Mouse (Mus musculus) ovary, postnatal 14 days (tissue): ENCODE data around the gene Zfp950.
A peak's percentile ranks its signal among the peaks of the same experiment; 100 is the strongest.
"Not testable (repeated sequence)": the region's sequence is repeated elsewhere in the genome, so short reads cannot be mapped to it uniquely, and the experiment has no call there.

Source experiments
- DNase-seq: peaks from one replicate; pipeline ENCODE4 v3.0.0; 2022; ENCODE audit warnings: low spot score

Gene Zfp950

DNA sequence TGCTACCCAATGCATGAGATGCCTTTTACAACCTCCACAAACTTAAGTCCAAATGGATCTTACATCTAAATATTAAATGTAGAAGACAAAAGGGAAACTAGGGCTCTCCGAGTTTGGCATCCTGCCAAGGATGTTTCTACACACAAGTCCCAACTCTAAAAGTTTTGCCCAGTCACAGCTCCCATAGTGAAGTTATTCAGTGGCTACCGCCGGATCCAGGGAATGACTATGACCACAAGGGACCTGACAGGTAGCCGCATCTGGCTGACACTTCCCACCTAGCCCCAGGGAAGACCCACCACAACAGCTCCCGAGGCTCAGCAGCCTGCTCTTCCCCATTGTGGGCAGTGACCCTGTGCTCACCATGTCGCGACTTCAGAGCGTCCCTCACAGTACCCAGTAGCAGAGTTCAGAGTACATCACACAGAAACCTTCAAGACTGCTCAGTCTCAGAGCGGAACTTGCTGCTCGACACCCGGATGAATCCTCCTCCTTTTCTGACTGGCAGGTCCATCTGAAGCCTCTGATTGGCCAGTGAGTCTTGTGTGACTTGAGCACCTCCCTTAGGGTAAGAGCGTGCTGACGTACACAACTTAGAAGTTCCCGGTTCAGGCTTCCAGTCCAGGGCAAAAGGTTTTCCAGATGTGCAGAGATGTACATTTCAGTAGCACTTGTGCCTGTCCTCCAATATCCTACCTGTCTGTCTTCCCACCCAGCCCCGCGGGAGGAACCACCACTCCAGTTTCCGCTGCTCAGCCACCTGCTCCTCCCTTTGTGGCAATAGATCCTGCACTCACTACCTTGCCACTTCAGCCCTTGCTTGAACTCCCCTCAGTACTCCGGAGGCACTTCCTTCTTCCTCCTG is at the start of gene Zfp950:
Gene Zfp950 (minus strand): TSS at position 499 of the 865 bp plus-strand sequence.
- DNase-seq: peak; percentile 61

DNA sequence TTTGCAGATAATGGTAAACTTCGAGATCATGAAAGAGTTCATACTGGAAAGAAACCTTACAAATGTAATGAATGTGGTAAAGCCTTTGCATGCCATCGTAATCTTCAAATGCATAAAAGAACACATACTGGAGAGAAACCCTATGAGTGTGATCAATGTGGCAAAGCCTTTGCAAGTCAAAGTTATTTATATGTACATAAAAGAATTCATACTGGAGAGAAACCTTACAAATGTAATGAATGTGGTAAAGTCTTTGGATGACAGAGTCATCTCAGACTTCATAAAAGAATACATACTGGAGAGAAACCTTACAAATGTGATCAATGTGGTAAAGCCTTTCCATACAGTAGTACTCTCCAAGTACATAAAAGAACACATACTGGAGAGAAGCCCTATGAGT is 43.0 kb upstream of the Zfp950 start, which contains the start of gene Gm6020:
Gene Gm6020 (plus strand): TSS at position 301 of the 400 bp plus-strand sequence.
- not testable (repeated sequence) for DNase-seq

GRCm38 (mm10) chr19:61175756-61176324 is 35.2 kb upstream of the Zfp950 start, which contains the start of gene Gm7102:
Gene Gm7102 (minus strand): TSS chr19:61176309.
- no peak for DNase-seq

GRCm38 (mm10) chr19:61151701-61152420 is 11.2 kb upstream of the Zfp950 start:
- DNase-seq: peak; percentile 9

GRCm38 (mm10) chr19:61151372-61151700 is 10.7 kb upstream of the Zfp950 start:
- DNase-seq: no peak

GRCm38 (mm10) chr19:61141299-61141698 is 659 bp upstream of the Zfp950 start:
- DNase-seq: no peak

DNA sequence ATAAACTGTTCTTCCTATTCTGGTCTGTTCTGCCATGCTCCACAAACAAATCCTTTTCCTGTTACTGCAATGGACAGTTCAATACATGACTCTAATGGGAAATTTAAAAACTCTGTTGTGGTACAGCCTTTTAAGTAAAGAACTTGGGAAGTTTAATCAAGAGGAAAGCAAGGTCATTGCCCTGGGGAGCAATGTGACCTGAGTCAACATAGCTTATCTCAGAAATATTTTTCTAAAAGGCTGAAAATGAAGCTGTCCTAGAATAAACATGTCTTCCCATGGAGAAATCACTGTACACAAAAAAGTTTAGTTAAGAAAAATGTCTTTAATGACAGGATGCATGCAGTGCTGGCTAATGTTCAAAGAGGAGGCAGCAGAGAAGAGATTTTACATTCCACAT is 2.0 kb downstream of the Zfp950 start:
- DNase-seq: no peak

DNA sequence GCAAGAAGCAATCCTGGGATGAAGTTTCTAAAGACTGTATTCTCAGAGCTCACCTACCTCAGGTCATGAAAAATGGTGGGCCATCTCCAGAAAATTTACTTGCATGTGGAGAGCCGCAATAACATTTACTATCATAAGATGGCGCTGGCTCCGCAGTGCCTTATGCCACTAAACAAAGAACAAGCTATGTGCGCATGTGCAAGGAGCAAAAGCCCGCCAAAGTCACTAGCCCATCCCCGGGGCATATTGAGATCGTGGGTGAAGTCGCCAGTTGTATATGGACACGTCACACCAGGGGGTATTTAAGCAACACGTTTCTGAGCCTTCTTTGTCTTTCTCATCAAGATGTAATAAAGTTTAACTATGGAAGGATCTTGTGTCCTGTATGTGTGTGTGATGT is 9.5 kb downstream of the Zfp950 start:
- DNase-seq: no peak

DNA sequence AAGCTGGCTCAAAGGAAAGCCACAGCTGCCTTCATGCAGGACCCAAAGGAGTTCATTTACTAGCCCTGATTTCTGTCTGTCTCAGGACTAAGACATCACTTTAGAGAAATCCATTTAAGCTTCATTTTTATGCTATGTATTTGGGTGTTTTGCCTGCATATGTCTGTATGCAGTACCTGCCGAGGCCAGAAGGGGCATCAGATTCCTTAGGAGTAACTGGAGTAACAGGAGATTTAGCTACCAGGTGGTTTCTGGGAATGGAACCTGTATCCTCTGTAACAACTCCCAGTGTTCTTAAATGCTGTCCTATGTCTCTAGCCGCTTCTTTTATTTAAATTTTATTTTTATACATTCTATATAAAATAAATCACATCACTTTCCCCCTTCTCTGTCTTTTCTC is 30.5 kb downstream of the Zfp950 start:
- DNase-seq: no peak

GRCm38 (mm10) chr19:61097764-61098163 is 42.9 kb downstream of the Zfp950 start:
- DNase-seq: peak; percentile 7

- DNase-seq: no peak
Observed at GRCm38 (mm10) chr19:61096776-61097175, 43.9 kb downstream of the Zfp950 start.

- no peak for DNase-seq
Observed at GRCm38 (mm10) chr19:61090541-61090940, 50.1 kb downstream of the Zfp950 start.

DNA sequence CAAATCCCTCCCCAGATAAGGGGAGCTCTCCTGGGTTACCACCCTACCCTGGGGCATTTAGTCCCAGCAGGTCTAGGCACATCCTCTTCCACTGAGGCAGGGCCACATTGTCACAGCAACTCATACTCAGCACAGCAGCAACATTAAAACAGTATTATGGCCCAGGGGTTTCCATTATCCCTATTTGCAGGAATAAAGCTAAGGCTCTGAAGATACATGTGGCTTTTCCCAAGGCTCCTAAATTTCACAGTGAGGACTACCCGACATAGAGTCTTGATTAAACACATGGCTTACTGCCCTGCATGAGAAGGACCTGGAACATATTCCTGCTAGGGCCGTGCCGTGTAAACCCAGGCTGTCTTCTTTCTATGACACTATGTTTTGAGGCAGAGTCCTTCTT is 51.6 kb downstream of the Zfp950 start:
- no peak for DNase-seq

DNA sequence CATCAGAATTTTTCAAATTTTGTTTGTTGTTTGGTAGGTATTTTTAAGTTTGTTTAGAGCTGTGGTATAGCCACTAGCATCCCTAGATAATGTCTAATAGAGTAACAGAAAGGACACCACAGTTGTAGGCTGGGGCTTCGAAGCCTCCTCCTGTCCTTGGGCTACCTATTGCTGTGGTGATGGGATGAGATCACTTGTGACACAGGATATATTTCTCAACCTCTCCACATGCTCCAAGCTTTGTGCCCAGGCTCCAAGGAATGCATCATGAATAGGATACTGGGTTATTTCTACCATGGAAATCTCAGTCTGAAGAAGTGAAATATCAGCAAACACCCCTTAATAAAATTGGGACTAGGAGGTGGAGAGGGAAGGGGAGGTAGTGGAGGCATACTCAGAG is 52.9 kb downstream of the Zfp950 start:
- DNase-seq: no peak

DNA sequence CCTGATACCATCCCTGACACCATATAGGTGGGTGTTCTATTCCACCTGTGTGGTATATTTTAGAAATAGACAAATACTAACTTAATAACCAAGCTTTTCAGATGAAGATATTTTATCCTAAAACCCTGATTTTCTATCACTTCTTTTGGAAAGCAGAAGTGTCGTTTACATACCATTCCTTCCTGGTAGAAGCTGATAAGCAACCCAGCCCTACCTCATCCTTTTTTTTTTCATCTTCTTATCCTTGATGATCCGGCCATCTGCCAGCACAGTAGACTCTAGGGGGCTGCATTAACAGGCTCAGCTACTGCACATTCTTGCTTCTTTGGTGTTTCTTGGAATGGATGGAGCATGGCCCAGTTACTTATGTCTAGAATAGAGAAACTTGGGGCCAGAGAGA is 55.4 kb downstream of the Zfp950 start:
- no peak for DNase-seq

DNA sequence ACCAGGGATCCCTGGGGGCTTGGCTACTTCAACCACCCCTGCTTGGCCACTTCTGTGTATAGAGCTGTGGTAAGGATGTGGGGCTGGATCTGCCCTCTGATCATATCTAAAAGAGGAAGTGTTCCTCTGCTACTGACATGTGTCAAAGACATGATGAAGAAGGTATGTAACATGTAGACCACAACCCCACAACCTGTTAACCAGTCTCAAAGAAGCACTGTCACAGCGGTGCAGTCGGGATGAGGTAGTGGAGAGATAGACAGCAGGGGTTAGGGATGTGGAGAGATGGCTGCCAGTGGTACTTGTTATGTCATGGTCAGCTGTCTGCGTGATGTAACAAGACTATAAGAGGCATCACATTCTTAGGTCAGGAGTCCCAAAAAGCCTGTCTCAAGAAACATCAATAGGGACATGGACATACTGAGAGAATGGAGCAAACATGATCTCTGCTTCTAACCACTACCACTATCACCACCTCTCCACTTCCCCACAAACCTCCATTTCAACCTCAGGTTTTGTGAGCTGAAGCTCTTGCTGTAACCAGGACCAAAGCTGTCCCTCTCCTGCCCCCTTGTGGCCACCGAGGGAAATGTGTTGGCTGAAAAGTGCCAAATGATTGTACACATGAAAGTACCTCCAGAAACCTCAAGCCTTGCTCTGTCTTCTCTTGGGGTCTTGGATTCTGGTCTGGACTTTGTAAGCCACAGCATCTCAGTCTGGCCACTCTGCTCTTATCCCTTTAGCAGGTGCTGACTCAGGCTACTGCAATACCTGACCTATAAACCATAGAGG is 56.3 kb downstream of the Zfp950 start:
- peak; percentile 93 for DNase-seq

- no peak for DNase-seq
Observed at GRCm38 (mm10) chr19:61083006-61083405, 57.6 kb downstream of the Zfp950 start.

DNA sequence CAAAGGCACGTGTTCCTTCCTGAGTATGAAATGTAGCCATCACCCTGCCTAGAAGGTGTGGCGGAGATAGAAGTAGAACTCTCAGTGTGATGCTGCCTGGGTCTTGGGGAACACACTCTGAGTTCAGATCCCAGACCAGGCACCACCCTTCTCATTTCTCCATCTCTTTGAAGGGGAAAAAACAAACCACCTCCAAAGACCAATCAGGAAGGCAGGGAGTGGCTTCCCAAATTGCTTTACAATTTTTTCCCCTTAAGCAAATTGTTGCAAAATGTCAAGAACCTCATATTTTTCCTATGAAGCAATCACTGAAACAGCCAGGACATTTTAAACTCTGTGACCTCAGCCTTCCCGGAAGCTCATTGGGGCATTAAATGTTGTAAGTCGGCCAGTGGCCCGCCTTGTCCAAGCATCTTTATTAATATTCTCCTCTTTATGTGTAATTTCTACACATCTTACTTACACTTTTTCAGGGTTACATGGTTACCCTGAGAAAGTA is 60.3 kb downstream of the Zfp950 start:
- no peak for DNase-seq

DNA sequence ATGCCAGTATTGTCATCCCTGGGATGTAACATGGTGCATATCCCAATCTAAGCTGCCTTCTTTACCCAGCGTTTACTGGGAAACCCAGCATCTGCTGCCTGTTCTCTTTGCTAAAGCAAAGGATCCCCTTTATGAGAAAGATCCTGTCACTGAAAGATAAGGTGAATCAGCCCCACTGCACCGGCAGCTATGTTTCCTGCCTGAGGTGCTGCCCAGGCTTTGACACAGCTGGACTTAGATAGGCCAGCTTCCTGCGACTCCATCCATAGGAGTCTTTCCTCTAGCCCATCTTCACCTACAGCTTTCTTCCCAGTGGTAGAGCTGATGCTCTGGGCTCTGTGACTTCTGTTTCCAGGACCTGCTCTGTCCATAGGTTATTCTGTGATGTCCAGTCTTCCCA is 62.0 kb downstream of the Zfp950 start:
- DNase-seq: no peak

- DNase-seq: peak; percentile 5
Observed at GRCm38 (mm10) chr19:61065011-61065410, 75.6 kb downstream of the Zfp950 start.

GRCm38 (mm10) chr19:61064386-61064785 is 76.3 kb downstream of the Zfp950 start:
- no peak for DNase-seq

DNA sequence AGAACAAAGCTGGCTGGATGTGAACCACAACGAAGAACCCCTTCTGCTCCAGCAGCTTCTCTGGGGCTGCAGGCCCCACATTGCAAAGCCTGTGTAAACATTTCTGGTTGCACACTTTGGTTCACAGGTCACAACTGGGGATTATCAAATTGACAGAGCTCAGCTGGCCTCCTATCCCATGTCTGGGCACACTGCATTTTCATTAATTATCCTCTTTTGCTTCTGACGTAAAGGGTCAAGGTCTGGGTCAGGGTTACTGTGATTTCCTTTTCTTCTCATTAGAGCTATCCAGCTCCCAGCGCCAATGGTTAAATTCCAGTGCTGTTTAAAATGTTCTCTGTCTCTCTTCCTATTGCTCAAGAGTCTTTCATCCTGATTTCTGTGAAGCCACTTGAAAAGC is 83.1 kb downstream of the Zfp950 start:
- DNase-seq: peak; percentile 6
